Mouse (Mus musculus) CH12.LX (cell line): Measurements from ENCODE around the gene Pamr1. TPM values are rescaled to one million over a fixed set of nuclear protein-coding genes. Genes with fewer than 3 reads are reported as not detected.

Experiments used
- DNase-seq: peaks from one replicate; pipeline ENCODE4 v3.0.0-alpha.2; 2013; ENCODE audit errors: extremely low read depth
- H3K27ac ChIP-seq: 2 replicates; pipeline ENCODE4 v1.5.1; 2012; ENCODE audit warnings: low read depth, mild to moderate bottlenecking, control low read depth, moderate library complexity; ENCODE audit not compliant: insufficient read depth
- H3K27me3 ChIP-seq: replicated peaks from 2 replicates; pipeline ENCODE3; 2012; ENCODE audit warnings: inconsistent platforms
- H3K36me3 ChIP-seq, 2 experiments: replicated peaks in 1 of 2; 2 replicates each; pipeline versions ENCODE3 to v1.6.1; 2012; ENCODE audit warnings: inconsistent platforms in 1 of 2, low read length in 1 of 2, mild to moderate bottlenecking in 1 of 2, mixed read lengths in 1 of 2, moderate library complexity in 1 of 2; ENCODE audit not compliant: control insufficient read depth in 1 of 2, insufficient read depth in 1 of 2
- H3K4me1 ChIP-seq, 2 experiments: 2 replicates each; pipeline ENCODE4 v1.6.1; 2012; ENCODE audit warnings: inconsistent platforms in 1 of 2, moderate library complexity in 1 of 2; ENCODE audit not compliant: insufficient read depth in 2 of 2, control insufficient read depth in 1 of 2
- H3K4me2 ChIP-seq: 2 replicates; pipeline ENCODE4 v1.6.1; 2012; ENCODE audit warnings: low read depth, mild to moderate bottlenecking, control low read depth; ENCODE audit not compliant: poor library complexity, insufficient read depth, severe bottlenecking
- H3K4me3 ChIP-seq, 3 experiments: fragments of 150-350 bp in 1 of 3; sonication (generic) in 1 of 3; replicated peaks in 1 of 3; 2 replicates each; pipeline versions ENCODE3 to v1.5.1; 2011 to 2012; ENCODE audit warnings: low read depth in 2 of 3, low read length in 2 of 3, mild to moderate bottlenecking in 2 of 3, moderate library complexity in 2 of 3, control low read depth in 1 of 3, improper control_type of control experiment in 1 of 3, inconsistent platforms in 1 of 3, mixed read lengths in 1 of 3; ENCODE audit not compliant: poor library complexity in 1 of 3
- H3K79me2 ChIP-seq: replicated peaks from 2 replicates; pipeline ENCODE4 v1.6.1; 2012; ENCODE audit warnings: mild to moderate bottlenecking, moderate library complexity; ENCODE audit not compliant: control insufficient read depth, poor library complexity, insufficient read depth, severe bottlenecking; ENCODE audit errors: extremely low read depth
- H3K9ac ChIP-seq: 2 replicates; pipeline ENCODE4 v1.6.1; 2012; ENCODE audit warnings: low read depth, mild to moderate bottlenecking, control low read depth, moderate library complexity; ENCODE audit not compliant: insufficient read depth
- H3K9me3 ChIP-seq: replicated peaks from 2 replicates; pipeline ENCODE3; 2012; ENCODE audit warnings: low read length, inconsistent platforms, mixed read lengths
- BHLHE40 ChIP-seq: IDR thresholded peaks from 2 replicates; pipeline ENCODE4 v1.6.1; 2011; ENCODE audit warnings: mild to moderate bottlenecking, low read depth, low read length, improper control_type of control experiment
- CHD1 ChIP-seq: IDR thresholded peaks from 2 replicates; pipeline ENCODE4 v1.6.1; 2012; ENCODE audit warnings: low read depth, low read length, improper control_type of control experiment, inconsistent platforms
- E2F4 ChIP-seq: IDR thresholded peaks from 2 replicates; pipeline ENCODE4 v1.6.1; 2011; ENCODE audit warnings: low read depth, low read length, improper control_type of control experiment; ENCODE audit not compliant: insufficient replicate concordance
- EP300 ChIP-seq: IDR thresholded peaks from 2 replicates; pipeline ENCODE4 v1.6.1; 2011; ENCODE audit warnings: low read length, improper control_type of control experiment
- ETS1 ChIP-seq: conservative IDR thresholded peaks from 2 replicates; pipeline ENCODE4 v1.6.1; 2012; ENCODE audit warnings: low read depth, mild to moderate bottlenecking, inconsistent platforms, low read length, improper control_type of control experiment, moderate library complexity
- HCFC1 ChIP-seq: IDR thresholded peaks from 2 replicates; pipeline ENCODE4 v1.6.1; 2012; ENCODE audit warnings: low read depth, mild to moderate bottlenecking, inconsistent platforms, low read length, improper control_type of control experiment
- IRF4 ChIP-seq: IDR thresholded peaks from 2 replicates; pipeline ENCODE4 v1.6.1; 2014; ENCODE audit warnings: low read depth, mild to moderate bottlenecking, inconsistent platforms, low read length, improper control_type of control experiment
- JUN ChIP-seq: IDR thresholded peaks from 2 replicates; pipeline ENCODE4 v1.6.1; 2011; ENCODE audit warnings: low read depth, mild to moderate bottlenecking, low read length, improper control_type of control experiment, moderate library complexity; ENCODE audit not compliant: insufficient read depth
- MAFK ChIP-seq: IDR thresholded peaks from 2 replicates; pipeline ENCODE4 v1.6.1; 2011; ENCODE audit warnings: low read length, improper control_type of control experiment; ENCODE audit not compliant: insufficient replicate concordance
- MAX ChIP-seq: IDR thresholded peaks from 2 replicates; pipeline ENCODE4 v1.6.1; 2011; ENCODE audit warnings: low read length, improper control_type of control experiment
- MEF2A ChIP-seq: IDR thresholded peaks from 2 replicates; pipeline ENCODE4 v1.6.1; 2014; ENCODE audit warnings: low read depth, mild to moderate bottlenecking, inconsistent platforms, low read length, improper control_type of control experiment, borderline replicate concordance
- MXI1 ChIP-seq: IDR thresholded peaks from 2 replicates; pipeline ENCODE4 v1.6.1; 2011; ENCODE audit warnings: mild to moderate bottlenecking, low read depth, low read length, improper control_type of control experiment
- NELFE ChIP-seq: IDR thresholded peaks from 2 replicates; pipeline ENCODE4 v1.6.1; 2011; ENCODE audit warnings: low read depth, low read length, improper control_type of control experiment
- NRF1 ChIP-seq: IDR thresholded peaks from 2 replicates; pipeline ENCODE4 v1.6.1; 2014; ENCODE audit warnings: low read depth, mild to moderate bottlenecking, inconsistent platforms, low read length, improper control_type of control experiment, moderate library complexity
- POLR2AphosphoS2 ChIP-seq: IDR thresholded peaks from 2 replicates; pipeline ENCODE4 v1.6.1; 2011; ENCODE audit warnings: low read depth, low read length, improper control_type of control experiment
- SIN3A ChIP-seq: IDR thresholded peaks from 2 replicates; pipeline ENCODE4 v1.6.1; 2012; ENCODE audit warnings: low read length, improper control_type of control experiment, inconsistent platforms
- SMC3 ChIP-seq: IDR thresholded peaks from 2 replicates; pipeline ENCODE4 v1.6.1; 2011; ENCODE audit warnings: low read depth, low read length, improper control_type of control experiment
- TBP ChIP-seq: conservative IDR thresholded peaks from 2 replicates; pipeline ENCODE4 v1.6.1; 2011; ENCODE audit warnings: low read depth, low read length, improper control_type of control experiment
- TCF12 ChIP-seq: IDR thresholded peaks from 2 replicates; pipeline ENCODE4 v1.6.1; 2014; ENCODE audit warnings: low read depth, mild to moderate bottlenecking, inconsistent platforms, low read length, improper control_type of control experiment
- ZC3H11A ChIP-seq: IDR thresholded peaks from 2 replicates; pipeline ENCODE4 v1.6.1; 2012; ENCODE audit warnings: low read depth, mild to moderate bottlenecking, inconsistent platforms, low read length, improper control_type of control experiment
- ZNF384 ChIP-seq: IDR thresholded peaks from 2 replicates; pipeline ENCODE4 v1.6.1; 2012; ENCODE audit warnings: low read depth, low read length, improper control_type of control experiment, inconsistent platforms
- dilution Hi-C: fragments of 300-500 bp; cut with MboI; formaldehyde crosslinking; loops from 2 replicates; pipeline ENCODE4 v1.14.3; 2020; ENCODE audit warnings: low sequenced_read_pairs; ENCODE audit not compliant: extremely low pct_unique_long_range_greater_than_20kb, extremely low pct_ligation_motif_present
- in situ Hi-C: fragments of 300-500 bp; cut with MboI; formaldehyde crosslinking; loops from 3 replicates; pipeline ENCODE4 v1.14.3; 2019; ENCODE audit warnings: low sequenced_read_pairs, low pct_ligation_motif_present, low pct_unique_long_range_greater_than_20kb, mixed read lengths
- polyA plus RNA-seq: library from polyadenylated mRNA; unstranded; fragments of >175 nt; gene quantifications from 2 replicates; pipeline ENCODE4 v1.2.1, GENCODE M21; 2012; ENCODE audit warnings: low read depth; ENCODE audit not compliant: insufficient read length
- total RNA-seq, 2 experiments: library from RNA; depleted of rRNA; stranded (reverse); fragments of 300-350 nt in 1 of 2; fragments of >200 nt in 1 of 2; gene quantifications; 2 replicates each; pipeline ENCODE4 v1.2.3; 2012 to 2014

Gene Pamr1
- total and polyA plus RNA-seq, 3 experiments = 0.08 to 0.28 (median 0.24) TPM

- TF ChIP-seq NELFE (no peak), MAX (no peak), E2F4 (no peak), MXI1 (no peak), TBP (no peak), JUN (no peak), HCFC1 (no peak)
- TF ChIP-seq, all 38 proteins: peak for 0
- Histone ChIP-seq H3K27ac (no peak overlapping the region), H3K36me3 (no peaks in the 10 kb centered on the region), H3K4me1 (peaks cover 9 to 21% of the 10 kb centered on the region in 2 experiments), H3K9me3 (no peaks in the 10 kb centered on the region), H3K4me2 (no peak overlapping the region), H3K4me3 (no peak overlapping the region), H3K9ac (no peak overlapping the region), H3K79me2 (no peaks in the 10 kb centered on the region), H3K27me3 (peaks cover 1% of the 10 kb centered on the region)
- in situ Hi-C loops (no loop called here), dilution Hi-C loops (no loop called here)
- DNase-seq = no peak
Measured at GRCm38 (mm10) chr2:102634010-102634409, 84.2 kb downstream of the Pamr1 start.

- no peak for TF ChIP-seq TCF12
- no peak for TF ChIP-seq CHD1
- no peak for TF ChIP-seq HCFC1
- no peak for TF ChIP-seq NRF1
- no peak for TF ChIP-seq ETS1
- H3K36me3 ChIP-seq = no peaks in the 10 kb centered on the region
- H3K4me3 ChIP-seq = no peak overlapping the region
- H3K27ac ChIP-seq = no peak overlapping the region
- no peaks in the 10 kb centered on the region for H3K79me2 ChIP-seq
- no peaks in the 10 kb centered on the region for H3K9me3 ChIP-seq
- in situ Hi-C loops = no loop called here
- dilution Hi-C loops = no loop called here
- no peak for DNase-seq
- H3K9ac ChIP-seq = no peak overlapping the region
- peaks cover 17 to 35% of the 10 kb centered on the region in 2 experiments for H3K4me1 ChIP-seq
- H3K4me2 ChIP-seq = no peak overlapping the region
- H3K27me3 ChIP-seq = no peaks in the 10 kb centered on the region
Measured at GRCm38 (mm10) chr2:102635523-102636060, 85.8 kb downstream of the Pamr1 start.

- dilution Hi-C loops = no loop called here
- no peak overlapping the region for H3K4me3 ChIP-seq
- no peak for DNase-seq
- peaks cover 19 to 35% of the 10 kb centered on the region in 2 experiments for H3K4me1 ChIP-seq
- H3K9ac ChIP-seq = no peak overlapping the region
- H3K27me3 ChIP-seq = no peaks in the 10 kb centered on the region
- no peaks in the 10 kb centered on the region for H3K79me2 ChIP-seq
- H3K36me3 ChIP-seq = no peaks in the 10 kb centered on the region
- in situ Hi-C loops = no loop called here
- TF ChIP-seq ZNF384 (no peak), MAFK (no peak), NRF1 (no peak), SMC3 (no peak), IRF4 (no peak), ZC3H11A (no peak), TBP (no peak), SIN3A (no peak), CHD1 (no peak), EP300 (no peak), POLR2AphosphoS2 (no peak), MEF2A (no peak), BHLHE40 (no peak)
- TF ChIP-seq, all 38 proteins: peak for 0
- Histone ChIP-seq H3K27ac (no peak overlapping the region), H3K4me2 (no peak overlapping the region), H3K9me3 (no peaks in the 10 kb centered on the region)
Measured at GRCm38 (mm10) chr2:102636116-102636600, 86.3 kb downstream of the Pamr1 start.
